Mouse (Mus musculus) intestine, postnatal 0 days (tissue): Measurements from ENCODE around the gene Snx3. TPM values are rescaled to one million over a fixed set of nuclear protein-coding genes. Genes with fewer than 3 reads are reported as not detected.

ENCODE experiments used
- ATAC-seq: fragments of 200-750 bp; cut with Nextera tagmentation; 2 replicates; pipeline ENCODE4 v1.8.0; 2017; ENCODE audit warnings: mild to moderate bottlenecking, moderate TSS enrichment, moderate library complexity
- H3K27ac ChIP-seq: fragments of 300-500 bp; sonication (generic); 2 replicates; pipeline ENCODE4 v1.5.1; 2014; ENCODE audit warnings: mild to moderate bottlenecking, low read depth, low read length, moderate library complexity
- H3K27me3 ChIP-seq: fragments of 300-500 bp; sonication (generic); replicated peaks from 2 replicates; pipeline ENCODE4 v1.6.1; 2014; ENCODE audit warnings: low read length, mixed read lengths; ENCODE audit not compliant: control insufficient read depth, insufficient read depth
- H3K36me3 ChIP-seq: fragments of 300-500 bp; sonication (generic); 2 replicates; pipeline ENCODE4 v1.6.1; 2014; ENCODE audit warnings: mild to moderate bottlenecking, moderate library complexity; ENCODE audit not compliant: control insufficient read depth, insufficient read depth
- H3K4me1 ChIP-seq: fragments of 300-500 bp; sonication (generic); replicated peaks from 2 replicates; pipeline ENCODE4 v1.6.1; 2014; ENCODE audit warnings: antibody characterized with exemption, low read length, mixed read lengths; ENCODE audit not compliant: control insufficient read depth, insufficient read depth
- H3K4me2 ChIP-seq: fragments of 300-500 bp; sonication (generic); replicated peaks from 2 replicates; pipeline ENCODE4 v1.6.1; 2014; ENCODE audit warnings: low read depth, mild to moderate bottlenecking, moderate library complexity
- H3K4me3 ChIP-seq: fragments of 300-500 bp; sonication (generic); 2 replicates; pipeline ENCODE4 v1.5.1; 2014; ENCODE audit warnings: low read depth, low read length
- H3K9ac ChIP-seq: fragments of 300-500 bp; sonication (generic); 2 replicates; pipeline ENCODE4 v1.6.1; 2014; ENCODE audit warnings: mild to moderate bottlenecking, low read depth, low read length
- H3K9me3 ChIP-seq: fragments of 300-500 bp; sonication (generic); 2 replicates; pipeline ENCODE4 v1.6.1; 2016; ENCODE audit warnings: mixed run types; ENCODE audit not compliant: control insufficient read depth
- CTCF ChIP-seq: sonication (generic); IDR thresholded peaks from 2 replicates; pipeline ENCODE4 v1.5.1; 2016; ENCODE audit warnings: low read depth, mild to moderate bottlenecking, control low read depth, antibody characterized with exemption, moderate library complexity
- WGBS: fragments of 180-500 bp; shearing (Covaris S2); extraction: QIAGEN DNeasy Blood & Tissue Kit; methylation state at CpG from one replicate; pipeline ENCODE4 v1.1.7; 2014; 5-methylcytosine and 5-hydroxymethylcytosine counted together
- polyA plus RNA-seq: library from polyadenylated mRNA; unstranded; fragments of >200 nt; fragmentation: Nextera tagmentation; extraction: Ambion mirVana; gene quantifications from 2 replicates; pipeline ENCODE4 v1.2.1, GENCODE M21; 2015

Snx3 gene
- polyA plus RNA-seq, 1 experiment from 2014 or later: 615 TPM

DNA sequence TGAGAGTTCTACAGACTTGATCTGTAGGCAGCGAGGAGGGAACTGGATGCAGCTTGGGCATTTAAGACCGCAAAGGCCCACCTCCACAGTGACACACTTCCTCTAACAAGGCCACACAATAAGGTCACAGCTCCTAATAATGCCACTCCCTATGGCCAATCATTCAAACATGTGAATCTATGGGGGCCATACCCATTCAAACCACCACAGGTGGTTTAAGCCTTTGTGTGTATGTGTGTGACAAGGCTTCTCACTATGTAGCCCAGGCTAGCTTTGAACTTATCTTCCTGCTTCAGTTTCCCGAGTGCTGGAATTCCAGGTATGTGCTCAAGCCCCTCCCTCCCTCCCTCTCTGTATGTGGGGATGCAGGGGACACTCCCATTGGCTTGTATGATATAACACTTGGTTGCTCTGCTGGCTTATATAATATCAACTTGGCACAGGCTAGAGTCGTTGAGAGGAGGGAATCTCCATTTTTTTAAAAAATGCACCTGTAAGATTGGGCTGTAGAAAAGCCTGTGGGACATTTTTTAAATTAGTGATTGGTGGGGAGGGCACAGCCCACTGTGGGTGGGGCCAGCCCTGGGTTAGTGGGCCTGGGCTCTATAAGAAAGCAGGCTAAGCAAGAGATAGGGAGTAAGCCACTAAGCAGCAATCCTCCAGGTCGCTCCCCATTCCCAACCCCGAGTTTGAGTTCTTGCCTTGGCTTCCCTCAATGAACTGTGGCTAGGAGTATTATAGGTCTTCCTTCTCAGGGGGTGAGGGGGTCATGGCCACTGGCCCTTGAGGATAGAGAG, 44.1 kb downstream of the Snx3 start:
- no peak overlapping the region for H3K4me2 ChIP-seq
- H3K36me3 ChIP-seq: no peaks in the 10 kb centered on the region
- TF ChIP-seq CTCF: no peak
- no peaks in the 10 kb centered on the region for H3K4me1 ChIP-seq
- no peak overlapping the region for H3K9ac ChIP-seq
- ATAC-seq: no peak
- H3K27ac ChIP-seq: no peak overlapping the region
- 76% methylated on average over 6 of the region's 6 CpGs for WGBS
- H3K27me3 ChIP-seq: no peaks in the 10 kb centered on the region
- H3K4me3 ChIP-seq: no peak overlapping the region
- no peaks in the 10 kb centered on the region for H3K9me3 ChIP-seq

DNA sequence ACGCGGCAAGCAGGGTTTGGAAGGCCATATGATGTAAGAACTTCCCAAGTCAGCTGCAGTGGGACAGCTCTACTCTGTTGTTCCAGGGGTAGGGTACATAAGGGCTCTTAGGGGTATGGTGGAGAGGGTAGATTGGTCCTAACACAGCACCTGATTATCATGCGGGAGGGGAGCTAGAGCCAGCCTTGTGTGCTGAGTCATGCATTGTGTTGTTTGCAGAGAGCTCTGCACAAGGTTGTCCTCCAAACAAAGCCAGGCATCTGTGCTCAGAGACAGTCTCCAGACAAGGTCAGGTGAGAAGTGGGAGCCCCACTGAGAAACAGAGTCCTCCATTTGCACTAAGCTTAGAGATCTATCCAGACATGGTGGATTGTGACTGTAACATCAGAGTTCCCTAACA, 44.7 kb downstream of the Snx3 start:
- H3K9me3 ChIP-seq: no peaks in the 10 kb centered on the region
- no peak overlapping the region for H3K4me2 ChIP-seq
- no peak overlapping the region for H3K9ac ChIP-seq
- 92% methylated on average over 3 of the region's 3 CpGs for WGBS
- TF ChIP-seq CTCF: no peak
- no peaks in the 10 kb centered on the region for H3K4me1 ChIP-seq
- no peaks in the 10 kb centered on the region for H3K36me3 ChIP-seq
- no peak overlapping the region for H3K4me3 ChIP-seq
- no peak overlapping the region for H3K27ac ChIP-seq
- H3K27me3 ChIP-seq: no peaks in the 10 kb centered on the region
- no peak for ATAC-seq

DNA sequence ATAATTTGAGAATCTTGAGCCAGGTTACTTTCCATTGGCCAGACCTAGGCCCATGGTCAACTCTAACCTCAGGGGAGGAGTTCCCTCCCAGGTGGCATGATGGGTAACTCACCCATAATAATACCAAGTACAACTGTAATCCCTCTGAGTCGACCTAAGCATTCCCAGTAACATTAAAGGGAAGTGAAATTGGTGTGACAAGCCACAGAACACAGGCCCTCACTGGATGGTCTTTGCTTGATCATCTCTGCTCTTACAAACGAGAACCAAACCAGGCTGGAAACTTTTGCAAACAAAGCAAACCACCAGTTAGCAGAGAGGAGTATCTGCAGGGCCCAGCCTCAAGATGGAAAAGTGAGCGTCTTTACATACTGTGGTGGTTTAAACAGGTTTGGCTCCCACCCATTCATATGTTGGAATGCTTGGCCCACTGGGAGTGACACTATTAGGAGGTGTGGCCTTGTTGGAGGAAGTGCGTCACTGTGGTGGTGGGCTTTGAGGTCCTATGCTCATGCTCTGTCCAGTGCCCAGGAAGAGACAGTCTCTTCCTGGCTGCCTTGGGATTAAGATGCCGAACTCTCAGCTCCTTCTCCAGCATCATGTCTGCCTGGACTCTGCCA, 57.9 kb downstream of the Snx3 start:
- 74% methylated on average over 5 of the region's 5 CpGs for WGBS
- no peak overlapping the region for H3K4me2 ChIP-seq
- no peak for ATAC-seq
- no peak overlapping the region for H3K27ac ChIP-seq
- no peaks in the 10 kb centered on the region for H3K9me3 ChIP-seq
- no peaks in the 10 kb centered on the region for H3K36me3 ChIP-seq
- no peak for TF ChIP-seq CTCF
- no peak overlapping the region for H3K4me3 ChIP-seq
- H3K9ac ChIP-seq: no peak overlapping the region
- no peaks in the 10 kb centered on the region for H3K4me1 ChIP-seq
- H3K27me3 ChIP-seq: peaks cover 18% of the 10 kb centered on the region

DNA sequence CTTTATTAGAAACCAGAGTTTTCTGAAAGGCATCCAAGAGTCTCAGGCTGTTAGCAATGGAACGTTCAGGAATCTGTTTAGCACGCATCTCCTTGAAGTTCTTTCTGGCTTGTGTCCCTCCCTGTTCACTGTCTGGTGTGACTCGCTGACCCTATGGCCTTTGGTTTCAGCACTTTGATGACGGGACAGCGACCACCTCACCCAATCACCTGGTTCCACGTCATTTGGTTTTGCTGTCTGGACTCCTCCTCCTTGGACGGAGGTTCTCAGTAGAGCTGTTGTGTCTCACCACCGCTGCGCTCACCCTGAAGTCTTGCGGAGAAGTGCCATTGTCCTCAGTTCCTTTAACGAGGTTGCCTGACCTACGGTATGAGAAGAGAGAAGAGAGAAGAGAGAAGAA, 60.4 kb downstream of the Snx3 start:
- WGBS: 1% methylated on average over 12 of the region's 12 CpGs
- Histone ChIP-seq H3K9me3 (no peaks in the 10 kb centered on the region), H3K36me3 (no peaks in the 10 kb centered on the region), H3K9ac (no peak overlapping the region), H3K4me2 (no peak overlapping the region), H3K27me3 (peaks cover 33% of the 10 kb centered on the region), H3K4me1 (no peaks in the 10 kb centered on the region), H3K4me3 (no peak overlapping the region), H3K27ac (no peak overlapping the region)
- ATAC-seq: no peak
- TF ChIP-seq CTCF: no peak

DNA sequence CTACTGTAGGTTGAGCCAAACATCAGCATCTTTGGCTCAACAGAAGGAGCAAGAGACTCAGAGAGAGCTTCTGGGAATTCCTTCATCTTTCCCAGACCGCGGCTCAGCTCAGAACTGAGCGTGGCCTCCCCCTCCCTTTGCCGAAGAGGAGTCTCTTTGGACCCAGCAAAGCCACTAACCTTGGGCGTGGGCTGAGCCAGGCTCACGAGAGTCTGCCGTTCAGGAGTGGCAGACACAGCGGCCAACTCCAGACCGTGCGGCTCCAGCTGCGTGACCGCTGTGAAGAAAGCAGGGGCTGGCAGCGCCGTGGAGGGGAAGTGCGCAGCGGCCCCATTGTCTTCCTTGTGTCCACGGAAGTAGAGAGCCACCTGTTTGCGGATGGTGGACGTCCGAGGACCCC, 70.7 kb downstream of the Snx3 start:
- under 1% methylated on average over 20 of the region's 20 CpGs for WGBS
- Histone ChIP-seq H3K4me2 (no peak overlapping the region), H3K27me3 (peaks cover 87% of the 10 kb centered on the region)

DNA sequence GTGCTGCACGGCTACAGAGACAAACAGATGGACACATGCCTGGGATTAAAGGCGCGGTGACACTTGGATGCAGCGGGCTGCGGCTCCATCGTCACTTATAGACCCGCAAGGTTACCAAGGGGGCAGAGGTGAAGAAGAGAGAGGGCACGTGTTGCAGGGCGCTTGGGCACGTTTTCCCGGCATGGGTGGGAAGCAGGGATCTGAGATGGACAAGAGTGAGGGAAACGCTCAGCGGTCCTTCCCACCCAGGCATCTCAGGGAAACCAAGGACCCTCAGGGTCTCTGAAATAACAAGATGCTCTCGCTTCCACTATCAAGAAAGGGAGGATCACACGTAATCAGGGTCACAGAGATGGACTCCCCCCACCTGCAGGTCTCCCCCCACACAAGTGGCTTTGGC, 71.1 kb downstream of the Snx3 start:
- Histone ChIP-seq H3K4me3 (no peak overlapping the region), H3K9ac (no peak overlapping the region), H3K27ac (no peak overlapping the region), H3K9me3 (no peaks in the 10 kb centered on the region), H3K4me2 (no peak overlapping the region), H3K27me3 (peaks cover 92% of the 10 kb centered on the region), H3K4me1 (no peaks in the 10 kb centered on the region), H3K36me3 (no peaks in the 10 kb centered on the region)
- ATAC-seq: no peak
- no peak for TF ChIP-seq CTCF
- WGBS: 1% methylated on average over 15 of the region's 15 CpGs

More for the DNA sequence above, 70.7 kb downstream of the Snx3 start:
- no peak for TF ChIP-seq CTCF
- Histone ChIP-seq H3K9me3 (no peaks in the 10 kb centered on the region), H3K4me3 (no peak overlapping the region), H3K9ac (no peak overlapping the region), H3K36me3 (no peaks in the 10 kb centered on the region), H3K4me1 (no peaks in the 10 kb centered on the region), H3K27ac (no peak overlapping the region)
- ATAC-seq: no peak
